Mouse (Mus musculus) brain, embryonic 14.5 days (tissue): ENCODE data around the gene Spats2.

ENCODE experiments used
- CTCF ChIP-seq: fragments of 200-500 bp; IDR thresholded peaks from 2 replicates; pipeline ENCODE4 v1.5.1; 2012; ENCODE audit warnings: inconsistent platforms, mild to moderate bottlenecking, moderate library complexity, borderline replicate concordance; ENCODE audit not compliant: insufficient read depth, insufficient read length; ENCODE audit errors: extremely low read depth
- POLR2A ChIP-seq: fragments of 200-500 bp; IDR thresholded peaks from 2 replicates; pipeline ENCODE4 v1.6.1; 2012; ENCODE audit warnings: mild to moderate bottlenecking, inconsistent platforms, borderline replicate concordance; ENCODE audit not compliant: poor library complexity, insufficient read depth, insufficient read length, severe bottlenecking; ENCODE audit errors: extremely low read depth

- TF ChIP-seq CTCF (no peak), POLR2A (no peak)
Measured at GRCm38 (mm10) chr15:99098493-99098861, 27.2 kb upstream of the Spats2 start.
